ENCODE assay signal across 21 mouse cellular contexts in genomic region chr11:5269846-5270461, GRCm38 (mm10).
"Had no signal": no experiment of that assay in that cellular context is flagged by ENCODE, and none has a peak within 500 bp of the region (broad histone marks: within the 10 kb centered on the region; RNA-seq: fewer than 3 reads in every experiment).

No protein-coding gene starts in this region.

- H3K27ac ChIP-seq: kidney, postnatal 0 days; layer of hippocampus, adult 2 months; limb, embryonic 10.5 days; limb, embryonic 13.5 days; liver, embryonic 13.5 days; macrophage; midbrain, embryonic 12.5 days; midbrain, embryonic 15.5 days; neural tube, embryonic 12.5 days; neural tube, embryonic 15.5 days; stomach, embryonic 15.5 days had no signal

- H3K27me3 ChIP-seq: limb, embryonic 13.5 days; liver, embryonic 13.5 days; midbrain, embryonic 12.5 days; midbrain, embryonic 15.5 days; neural tube, embryonic 12.5 days; neural tube, embryonic 15.5 days; stomach, embryonic 15.5 days had no signal

- H3K36me3 ChIP-seq: limb, embryonic 10.5 days; limb, embryonic 13.5 days; liver, embryonic 13.5 days; midbrain, embryonic 12.5 days; midbrain, embryonic 15.5 days; neural tube, embryonic 12.5 days; neural tube, embryonic 15.5 days; stomach, embryonic 15.5 days had no signal

- H3K9ac ChIP-seq: limb, embryonic 13.5 days; liver, embryonic 13.5 days; lung, embryonic 14.5 days; midbrain, embryonic 12.5 days; midbrain, embryonic 15.5 days; neural tube, embryonic 12.5 days; neural tube, embryonic 15.5 days; stomach, embryonic 15.5 days had no signal

- ATAC-seq: intestine, embryonic 16.5 days; lung, postnatal 0 days; midbrain, embryonic 15.5 days had no signal

- H3K4me1 ChIP-seq: liver, embryonic 13.5 days had no signal

- H3K9me3 ChIP-seq: limb, embryonic 10.5 days; limb, embryonic 13.5 days; liver, embryonic 13.5 days; midbrain, embryonic 12.5 days; midbrain, embryonic 15.5 days; neural tube, embryonic 12.5 days; neural tube, embryonic 15.5 days; stomach, embryonic 15.5 days had no signal

- H3K4me3 ChIP-seq: layer of hippocampus, adult 2 months; limb, embryonic 10.5 days; limb, embryonic 13.5 days; liver, embryonic 13.5 days; midbrain, embryonic 12.5 days; midbrain, embryonic 15.5 days; neural tube, embryonic 12.5 days; neural tube, embryonic 15.5 days; stomach, embryonic 15.5 days had no signal

- H3K4me2 ChIP-seq: limb, embryonic 13.5 days; liver, embryonic 13.5 days; lung, embryonic 14.5 days; midbrain, embryonic 12.5 days; midbrain, embryonic 15.5 days; neural tube, embryonic 12.5 days; neural tube, embryonic 15.5 days; stomach, embryonic 15.5 days had no signal

- DNase-seq: kidney, adult 2 months; kidney, postnatal 25 days; layer of hippocampus, adult 9-11 months; liver, embryonic 13.5 days; lung, embryonic 14.5 days; retina, postnatal 1 day; right cerebral cortex, postnatal 25 days; spleen, adult 18-20 months; thymus, postnatal 36 days had no signal
